Mouse (Mus musculus) ES-E14 (cell line): ENCODE measurements at regions not wholly inside any gene's neighbourhood (a gene's known extent, or its start where the extent isn't known, plus 50 kb on each side); places are given as distances from the start of the nearest gene placed in this dataset.

Experiments used
- CHD2 ChIP-seq: IDR thresholded peaks from 2 replicates; pipeline ENCODE4 v1.6.1; 2014; ENCODE audit warnings: mild to moderate bottlenecking, low read depth, low read length, inconsistent platforms
- HCFC1 ChIP-seq: IDR thresholded peaks from 2 replicates; pipeline ENCODE4 v1.6.1; 2012; ENCODE audit warnings: low read length, inconsistent platforms, borderline replicate concordance; ENCODE audit not compliant: insufficient read depth
- MAFK ChIP-seq: IDR thresholded peaks from 2 replicates; pipeline ENCODE4 v1.6.1; 2014; ENCODE audit warnings: mild to moderate bottlenecking, low read depth, low read length, inconsistent platforms; ENCODE audit not compliant: insufficient read depth
- ZC3H11A ChIP-seq: IDR thresholded peaks from 2 replicates; pipeline ENCODE4 v1.6.1; 2012; ENCODE audit warnings: low read depth, mild to moderate bottlenecking, inconsistent platforms, low read length, borderline replicate concordance
- ZNF384 ChIP-seq: IDR thresholded peaks from 2 replicates; pipeline ENCODE4 v1.6.1; 2012; ENCODE audit warnings: low read depth, low read length, inconsistent platforms

GRCm38 (mm10) chr10:53813244-53813620 is 62.3 kb upstream of the Fam184a start:
- TF ChIP-seq MAFK (no peak), ZNF384 (no peak), HCFC1 (no peak), CHD2 (no peak), ZC3H11A (no peak)
